10 mouse cellular contexts compared by ENCODE assay signal in genomic region chr19:5302455-5302854, GRCm38 (mm10). TPM values are rescaled to one million over a fixed set of nuclear protein-coding genes. Genes with fewer than 3 reads are reported as not detected.
DNase-seq lines count a peak whose midpoint lies in the region; ATAC-seq and TF ChIP-seq lines count a peak whose summit lies in the region.
"Had no signal": no experiment of that assay in that cellular context is flagged by ENCODE, and none has a peak within 500 bp of the region (broad histone marks: within the 10 kb centered on the region; RNA-seq: fewer than 3 reads in every experiment).

No protein-coding gene starts in this region.

- no peaks in the 10 kb centered on the region for H3K9me3 ChIP-seq in liver, embryonic 12.5 days (replicated peaks)
- H3K9me3 ChIP-seq in heart, postnatal 0 days (replicated peaks; ENCODE audit: control insufficient read depth, low read length) = no peaks in the 10 kb centered on the region
- H3K9me3 ChIP-seq in lung, embryonic 16.5 days (ENCODE audit: control insufficient read depth, low read length) = no peaks in the 10 kb centered on the region; the same call in 1 of the 2 replicates
- H3K9me3 ChIP-seq: stomach, embryonic 15.5 days had no signal

- no peak for TF ChIP-seq POLR2A in liver, adult 2 months (IDR thresholded peaks at IDR 0.05; ENCODE audit: extremely low read depth, insufficient read depth, low read length)

- H3K27me3 ChIP-seq in liver, adult 2 months (ENCODE audit: control insufficient read depth, insufficient read depth, low read length) = peaks cover 11% of the 10 kb centered on the region
- peaks cover 52% of the 10 kb centered on the region for H3K27me3 ChIP-seq in liver, embryonic 12.5 days (replicated peaks)
- H3K27me3 ChIP-seq in heart, postnatal 0 days (ENCODE audit: control insufficient read depth, insufficient read depth, low read length) = no peaks in the 10 kb centered on the region
- H3K27me3 ChIP-seq in lung, embryonic 16.5 days (ENCODE audit: control insufficient read depth, insufficient read depth, low read depth, low read length) = no peaks in the 10 kb centered on the region; the same call in 1 of the 2 replicates
- H3K27me3 ChIP-seq: stomach, embryonic 15.5 days had no signal

- ATAC-seq in liver, embryonic 12.5 days = no peak
- ATAC-seq in heart, postnatal 0 days (ENCODE audit: insufficient read depth, low read depth) = peak; percentile 38; the same call in 1 of the 2 replicates
- ATAC-seq in lung, embryonic 16.5 days (ENCODE audit: low read depth) = peak; percentile 57; the same call in 1 of the 2 replicates

- 28% methylated on average over 4 of the region's 4 CpGs for WGBS in liver, adult 2 months
- WGBS in liver, embryonic 12.5 days (ENCODE audit: insufficient replicate concordance) = 7% methylated on average over 4 of the region's 4 CpGs
- WGBS in heart, postnatal 0 days = 12% methylated on average over 4 of the region's 4 CpGs
- WGBS in lung, embryonic 16.5 days = 16% methylated on average over 4 of the region's 4 CpGs

- H3K4me3 ChIP-seq in liver, adult 2 months (ENCODE audit: insufficient read depth, low read depth, low read length) = no peak overlapping the region
- no peak overlapping the region for H3K4me3 ChIP-seq in liver, embryonic 12.5 days
- H3K4me3 ChIP-seq in heart, postnatal 0 days (ENCODE audit: low read depth, low read length) = no peak overlapping the region
- H3K4me3 ChIP-seq in lung, embryonic 16.5 days (ENCODE audit: low read length) = no peak overlapping the region
- H3K4me3 ChIP-seq: stomach, embryonic 15.5 days had no signal

- no peaks in the 10 kb centered on the region for H3K4me1 ChIP-seq in liver, adult 2 months (ENCODE audit: control insufficient read depth, insufficient read depth, low read length)
- peaks cover 16% of the 10 kb centered on the region for H3K4me1 ChIP-seq in liver, embryonic 12.5 days
- H3K4me1 ChIP-seq in heart, postnatal 0 days (ENCODE audit: control insufficient read depth, insufficient read depth) = peaks cover 13% of the 10 kb centered on the region
- 0 out of 2 replicates have a peak, but pooled peaks cover 2% of the 10 kb centered on the region for H3K4me1 ChIP-seq in lung, embryonic 16.5 days (replicated peaks; ENCODE audit: control insufficient read depth, insufficient read depth, low read length)

- H3K36me3 ChIP-seq in liver, adult 2 months (ENCODE audit: control insufficient read depth, insufficient read depth, low read length) = no peaks in the 10 kb centered on the region
- H3K36me3 ChIP-seq in liver, embryonic 12.5 days = no peaks in the 10 kb centered on the region
- no peaks in the 10 kb centered on the region for H3K36me3 ChIP-seq in heart, postnatal 0 days (replicated peaks; ENCODE audit: control insufficient read depth, insufficient read depth, low read length)
- no peaks in the 10 kb centered on the region for H3K36me3 ChIP-seq in lung, embryonic 16.5 days (ENCODE audit: control insufficient read depth, insufficient read depth, low read length)
- H3K36me3 ChIP-seq: stomach, embryonic 15.5 days had no signal

- H3K9ac ChIP-seq in liver, adult 2 months (ENCODE audit: low read depth, low read length) = no peak overlapping the region
- no peak overlapping the region for H3K9ac ChIP-seq in liver, embryonic 12.5 days
- H3K9ac ChIP-seq in heart, postnatal 0 days (replicated peaks; ENCODE audit: low read depth, low read length) = no peak overlapping the region
- H3K9ac ChIP-seq in lung, embryonic 16.5 days (ENCODE audit: low read length) = no peak overlapping the region
- H3K9ac ChIP-seq: stomach, embryonic 15.5 days had no signal

- no peak overlapping the region for H3K27ac ChIP-seq in liver, adult 2 months (replicated peaks; ENCODE audit: insufficient read depth, low read depth, low read length)
- no peak overlapping the region for H3K27ac ChIP-seq in liver, embryonic 12.5 days
- no peak overlapping the region for H3K27ac ChIP-seq in heart, postnatal 0 days (ENCODE audit: low read depth)
- H3K27ac ChIP-seq in lung, embryonic 16.5 days (ENCODE audit: low read length) = no peak overlapping the region
- H3K27ac ChIP-seq: stomach, embryonic 15.5 days had no signal

- TF ChIP-seq EP300 in heart, postnatal 0 days (IDR thresholded peaks at IDR 0.05; ENCODE audit: low read depth) = no peak

- H3K79me2 ChIP-seq in liver, adult 2 months (ENCODE audit: control insufficient read depth, insufficient read depth, low read length) = no peaks in the 10 kb centered on the region

- no peak overlapping the region for H3K4me2 ChIP-seq in liver, embryonic 12.5 days
- H3K4me2 ChIP-seq in heart, postnatal 0 days (ENCODE audit: low read depth, low read length) = no peak overlapping the region
- H3K4me2 ChIP-seq in lung, embryonic 16.5 days (ENCODE audit: low read depth, low read length) = no peak overlapping the region
- H3K4me2 ChIP-seq: stomach, embryonic 15.5 days had no signal

- peak; percentile 70 to 73 for DNase-seq in cerebellum, postnatal 10 days
- DNase-seq in cerebellum, adult 11-12 months = no peak
- no peak for DNase-seq in liver, adult 2 months (ENCODE audit: extremely low read depth, low read depth, low spot score)
- peak; percentile 75 for DNase-seq in T-cell, adult 2 months (ENCODE audit: low spot score)
- peak; percentile 66 for DNase-seq in heart, postnatal 0 days (ENCODE audit: low spot score)
- peak; percentile 56 to 57 for DNase-seq in thymus, adult 18-20 months

- peak; percentile 68 for TF ChIP-seq CTCF in liver, adult 2 months (IDR thresholded peaks at IDR 0.05; ENCODE audit: low read depth, low read length)
- peak; percentile 74 for TF ChIP-seq CTCF in heart, postnatal 0 days (IDR thresholded peaks at IDR 0.05; ENCODE audit: low read depth)

RNA-seq across cellular contexts. Expression of gene Gal3st3, which starts 4.3 kb away (rescaled TPM):
- total RNA-seq in liver, adult 2 months (2014; rRNA removed) = not detected in 2 replicates
- not detected in 2 replicates for polyA plus RNA-seq in liver, adult 2 months (2012; rRNA removed)
- polyA plus RNA-seq in liver, embryonic 12.5 days (2016; fragmentation: Nextera tagmentation; extraction: Ambion mirVana) = 0.29 and 0.54 TPM in 2 replicates
- 4.0 and 13.3 TPM in 2 replicates for total RNA-seq in heart, postnatal 0 days (2014; rRNA removed; ENCODE audit: low replicate concordance)
- polyA plus RNA-seq in heart, postnatal 0 days (2015; fragmentation: Nextera tagmentation; extraction: Ambion mirVana) = 5.1 and 6.8 TPM in 2 replicates
- polyA plus RNA-seq in lung, embryonic 16.5 days (2015; fragmentation: Nextera tagmentation; extraction: Ambion mirVana) = 1.4 and 2.0 TPM in 2 replicates

RNA-seq across cellular contexts. Expression of gene Sf3b2, which starts 7.2 kb away (rescaled TPM):
- 58.1 and 60.0 TPM in 2 replicates for total RNA-seq in liver, adult 2 months (2014; rRNA removed)
- polyA plus RNA-seq in liver, adult 2 months (2012; rRNA removed) = 60.8 and 61.4 TPM in 2 replicates
- 183 and 187 TPM in 2 replicates for polyA plus RNA-seq in liver, embryonic 12.5 days (2016; fragmentation: Nextera tagmentation; extraction: Ambion mirVana)
- total RNA-seq in heart, postnatal 0 days (2014; rRNA removed; ENCODE audit: low replicate concordance) = 132 and 175 TPM in 2 replicates
- 158 and 159 TPM in 2 replicates for polyA plus RNA-seq in heart, postnatal 0 days (2015; fragmentation: Nextera tagmentation; extraction: Ambion mirVana)
- 322 TPM in 2 replicates for polyA plus RNA-seq in lung, embryonic 16.5 days (2015; fragmentation: Nextera tagmentation; extraction: Ambion mirVana)

RNA-seq across cellular contexts. Expression of gene Pacs1, which starts 29.5 kb away (rescaled TPM):
- 1.1 and 3.3 TPM in 2 replicates for total RNA-seq in liver, adult 2 months (2014; rRNA removed)
- polyA plus RNA-seq in liver, adult 2 months (2012; rRNA removed) = 2.4 and 3.0 TPM in 2 replicates
- 17.2 and 19.7 TPM in 2 replicates for polyA plus RNA-seq in liver, embryonic 12.5 days (2016; fragmentation: Nextera tagmentation; extraction: Ambion mirVana)
- 11.3 and 45.7 TPM in 2 replicates for total RNA-seq in heart, postnatal 0 days (2014; rRNA removed; ENCODE audit: low replicate concordance)
- 7.2 and 7.4 TPM in 2 replicates for polyA plus RNA-seq in heart, postnatal 0 days (2015; fragmentation: Nextera tagmentation; extraction: Ambion mirVana)
- 16.5 and 21.0 TPM in 2 replicates for polyA plus RNA-seq in lung, embryonic 16.5 days (2015; fragmentation: Nextera tagmentation; extraction: Ambion mirVana)

RNA-seq across cellular contexts. Expression of gene Catsper1, which starts 33.1 kb away (rescaled TPM):
- not detected in 2 replicates for total RNA-seq in liver, adult 2 months (2014; rRNA removed)
- 0.05 TPM in 1 of 2 replicates, not detected in the other for polyA plus RNA-seq in liver, adult 2 months (2012; rRNA removed)
- polyA plus RNA-seq in liver, embryonic 12.5 days (2016; fragmentation: Nextera tagmentation; extraction: Ambion mirVana) = not detected in 2 replicates
- not detected in 2 replicates for total RNA-seq in heart, postnatal 0 days (2014; rRNA removed; ENCODE audit: low replicate concordance)
- not detected in 2 replicates for polyA plus RNA-seq in heart, postnatal 0 days (2015; fragmentation: Nextera tagmentation; extraction: Ambion mirVana)
- polyA plus RNA-seq in lung, embryonic 16.5 days (2015; fragmentation: Nextera tagmentation; extraction: Ambion mirVana) = not detected in 2 replicates
- total RNA-seq: layer of hippocampus, adult 18-20 months had no signal
- polyA plus RNA-seq: stomach, embryonic 15.5 days had no signal

RNA-seq across cellular contexts. Expression of gene Cst6, which starts 46.9 kb away (rescaled TPM):
- not detected in 2 replicates for total RNA-seq in liver, adult 2 months (2014; rRNA removed)
- not detected in 2 replicates for polyA plus RNA-seq in liver, adult 2 months (2012; rRNA removed)
- not detected in 2 replicates for polyA plus RNA-seq in liver, embryonic 12.5 days (2016; fragmentation: Nextera tagmentation; extraction: Ambion mirVana)
- 0.89 and 0.99 TPM in 2 replicates for total RNA-seq in heart, postnatal 0 days (2014; rRNA removed; ENCODE audit: low replicate concordance)
- 2.3 and 3.0 TPM in 2 replicates for polyA plus RNA-seq in heart, postnatal 0 days (2015; fragmentation: Nextera tagmentation; extraction: Ambion mirVana)
- 0.67 and 1.4 TPM in 2 replicates for polyA plus RNA-seq in lung, embryonic 16.5 days (2015; fragmentation: Nextera tagmentation; extraction: Ambion mirVana)

Comparison
In these comparisons a context has a peak if more than half of its experiments do, and no peak if none do; other contexts are left out.
1. DNase-seq: peak in cerebellum, postnatal 10 days (2 of 2), T-cell, adult 2 months (single experiment), heart, postnatal 0 days (single experiment) and thymus, adult 18-20 months (2 of 2); none in cerebellum, adult 11-12 months (single experiment) and liver, adult 2 months (single experiment).